Mouse (Mus musculus): ENCODE measurements around the gene Msrb3.

Msrb3 gene

GRCm38 (mm10) chr10:120861194-120861593 lies 37.7 kb downstream of the Msrb3 start:
- DNase-seq (ENCODE audit: low spot score), result no peak

- no peak for DNase-seq (ENCODE audit: low spot score)
Measured at GRCm38 (mm10) chr10:120857531-120858001, 41.3 kb downstream of the Msrb3 start.

- no peak for DNase-seq (ENCODE audit: low spot score)
Measured at GRCm38 (mm10) chr10:120854329-120854728, 44.6 kb downstream of the Msrb3 start.

GRCm38 (mm10) chr10:120853816-120854215 lies 45.1 kb downstream of the Msrb3 start:
- no peak for DNase-seq (ENCODE audit: low spot score)

DNA sequence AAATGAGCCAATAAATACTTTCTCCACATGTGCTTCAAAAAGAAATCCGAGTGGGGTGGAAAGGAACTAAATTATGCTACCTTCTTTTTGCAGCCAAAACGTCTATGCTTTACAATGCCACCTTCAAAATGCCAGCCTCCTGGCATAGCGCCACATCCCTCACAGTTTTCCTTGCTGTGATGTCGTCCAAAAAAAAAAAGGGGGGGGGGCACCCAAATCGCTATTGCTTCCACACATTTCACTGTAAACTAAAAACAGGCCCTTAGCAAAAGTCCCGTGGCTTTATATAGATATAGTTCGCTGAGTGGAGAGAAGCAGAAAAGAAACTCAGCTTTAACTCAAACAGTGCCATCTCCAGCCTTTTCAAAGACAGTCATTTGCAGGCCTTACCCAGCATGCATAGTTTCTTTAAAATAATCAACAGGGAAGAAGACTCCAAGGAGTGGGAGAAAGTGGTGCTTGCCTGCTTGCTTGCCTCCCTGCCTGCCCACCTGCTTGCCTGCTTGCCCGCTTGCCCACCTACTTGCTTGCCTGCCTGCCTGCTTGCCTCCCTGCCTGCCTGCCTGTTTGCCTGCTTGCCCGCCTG lies 47.6 kb downstream of the Msrb3 start:
- DNase-seq (ENCODE audit: low spot score), result no peak

- no peak for DNase-seq (ENCODE audit: low spot score)
Measured at GRCm38 (mm10) chr10:120850391-120851195, 48.3 kb downstream of the Msrb3 start.

DNA sequence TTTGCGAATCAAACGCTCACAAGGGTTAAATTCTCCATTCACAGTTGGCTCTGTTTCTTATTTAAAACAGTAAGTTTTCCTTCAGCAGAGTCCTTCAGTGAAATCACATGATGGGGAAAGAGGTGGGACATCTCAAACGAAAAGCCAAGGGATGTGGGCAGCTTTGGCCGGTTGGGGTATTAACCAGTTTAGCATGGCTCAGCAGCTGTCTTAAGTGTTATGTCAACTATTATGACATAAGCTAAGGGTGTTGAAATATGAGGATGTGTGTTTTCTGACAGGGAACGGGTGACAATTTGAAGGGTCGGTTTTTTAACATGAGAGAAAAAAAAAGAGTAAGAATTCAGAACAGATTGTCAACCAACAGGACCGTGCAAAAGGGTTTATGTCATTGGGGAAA lies 50.2 kb downstream of the Msrb3 start:
- no peak for DNase-seq (ENCODE audit: low spot score)

- DNase-seq (ENCODE audit: low spot score), result no peak
Measured at GRCm38 (mm10) chr10:120847785-120848184, 51.1 kb downstream of the Msrb3 start.

DNA sequence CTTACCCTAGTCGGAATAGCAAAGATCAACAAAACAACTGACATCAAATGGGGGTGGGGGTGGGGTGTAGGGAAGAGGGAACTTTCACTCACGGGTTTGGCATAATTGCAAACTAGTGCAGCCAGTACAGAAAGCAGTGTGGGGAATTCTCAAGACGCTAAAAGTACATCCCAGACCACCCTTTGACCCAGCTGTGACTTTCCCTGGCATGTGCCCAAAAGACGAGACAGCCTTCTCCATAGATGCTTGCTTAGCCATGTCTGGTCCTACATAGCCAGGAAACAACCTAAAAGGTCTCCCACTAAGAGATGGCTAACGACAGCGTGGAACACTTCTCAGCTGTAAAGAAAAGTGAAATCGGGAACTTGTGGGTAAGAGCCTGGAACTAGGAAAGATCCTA lies 58.9 kb downstream of the Msrb3 start:
- DNase-seq (ENCODE audit: low spot score), result no peak

DNA sequence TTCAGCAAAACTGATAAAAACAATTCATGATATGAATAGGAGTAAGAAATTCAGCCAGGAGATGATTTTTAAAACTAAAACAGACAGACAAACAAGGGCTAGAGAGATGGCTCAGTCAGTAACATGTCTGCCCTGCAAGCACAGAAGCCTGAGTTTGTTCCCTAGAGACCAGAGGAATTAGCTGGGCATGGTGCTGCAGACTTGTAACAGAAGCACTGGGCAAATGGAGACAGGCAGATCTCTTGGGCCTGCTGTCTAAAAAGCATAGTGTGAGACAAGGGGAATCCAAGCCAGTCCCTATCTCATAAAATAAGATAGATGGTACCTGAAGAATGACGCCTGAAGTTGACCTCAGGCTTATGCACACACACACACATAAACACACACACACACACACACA lies 64.4 kb downstream of the Msrb3 start:
- no peak for DNase-seq (ENCODE audit: low spot score)

- DNase-seq (ENCODE audit: low spot score), result no peak
Measured at GRCm38 (mm10) chr10:120833836-120834235, 65.1 kb downstream of the Msrb3 start.

- no peak for DNase-seq (ENCODE audit: low spot score)
Measured at GRCm38 (mm10) chr10:120827761-120828160, 71.1 kb downstream of the Msrb3 start.

DNA sequence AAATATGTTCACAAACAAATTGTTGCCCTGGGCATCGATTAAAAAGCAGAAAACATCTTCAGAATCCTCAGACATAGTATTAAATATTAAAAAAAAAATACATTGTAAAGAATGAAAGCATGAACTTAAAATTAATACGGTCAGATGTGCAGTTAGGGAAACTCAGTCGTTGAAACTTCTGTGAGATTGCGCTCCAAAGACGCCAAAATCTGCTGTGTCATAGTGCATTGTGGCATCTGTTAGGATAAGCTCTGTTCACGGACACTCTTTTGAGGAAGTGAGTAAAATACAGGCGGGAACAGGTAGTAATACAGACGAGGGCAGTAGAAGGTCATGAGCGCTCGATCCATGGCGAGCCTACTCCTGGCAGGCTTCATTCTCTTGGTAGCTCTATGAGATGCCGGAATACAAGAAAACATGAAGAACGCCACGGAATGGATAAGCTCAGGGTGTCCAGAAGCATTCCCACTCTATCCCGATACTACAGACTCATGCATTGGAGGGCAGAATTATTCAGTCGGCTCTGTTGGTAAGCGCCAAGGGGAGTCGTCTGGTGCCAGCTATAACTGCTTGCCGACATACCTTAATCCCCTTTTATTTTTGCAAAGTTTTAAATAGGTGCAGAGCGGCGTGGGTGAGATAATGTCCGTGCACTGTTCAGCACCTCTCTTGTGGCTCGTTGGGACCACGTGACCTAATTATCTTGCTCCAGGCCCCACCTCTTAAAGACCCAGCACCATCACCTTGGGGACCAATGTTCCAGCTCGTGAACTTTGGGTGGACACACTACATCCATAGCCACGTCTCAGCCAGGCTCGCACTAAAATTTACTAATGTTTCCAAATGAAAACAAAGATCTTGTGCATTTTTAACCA lies 71.9 kb downstream of the Msrb3 start:
- DNase-seq (ENCODE audit: low spot score), result no peak

- no peak for DNase-seq (ENCODE audit: low spot score)
Measured at GRCm38 (mm10) chr10:120826381-120826780, 72.5 kb downstream of the Msrb3 start.

GRCm38 (mm10) chr10:120825594-120825993 lies 73.3 kb downstream of the Msrb3 start:
- DNase-seq (ENCODE audit: low spot score), result no peak

DNA sequence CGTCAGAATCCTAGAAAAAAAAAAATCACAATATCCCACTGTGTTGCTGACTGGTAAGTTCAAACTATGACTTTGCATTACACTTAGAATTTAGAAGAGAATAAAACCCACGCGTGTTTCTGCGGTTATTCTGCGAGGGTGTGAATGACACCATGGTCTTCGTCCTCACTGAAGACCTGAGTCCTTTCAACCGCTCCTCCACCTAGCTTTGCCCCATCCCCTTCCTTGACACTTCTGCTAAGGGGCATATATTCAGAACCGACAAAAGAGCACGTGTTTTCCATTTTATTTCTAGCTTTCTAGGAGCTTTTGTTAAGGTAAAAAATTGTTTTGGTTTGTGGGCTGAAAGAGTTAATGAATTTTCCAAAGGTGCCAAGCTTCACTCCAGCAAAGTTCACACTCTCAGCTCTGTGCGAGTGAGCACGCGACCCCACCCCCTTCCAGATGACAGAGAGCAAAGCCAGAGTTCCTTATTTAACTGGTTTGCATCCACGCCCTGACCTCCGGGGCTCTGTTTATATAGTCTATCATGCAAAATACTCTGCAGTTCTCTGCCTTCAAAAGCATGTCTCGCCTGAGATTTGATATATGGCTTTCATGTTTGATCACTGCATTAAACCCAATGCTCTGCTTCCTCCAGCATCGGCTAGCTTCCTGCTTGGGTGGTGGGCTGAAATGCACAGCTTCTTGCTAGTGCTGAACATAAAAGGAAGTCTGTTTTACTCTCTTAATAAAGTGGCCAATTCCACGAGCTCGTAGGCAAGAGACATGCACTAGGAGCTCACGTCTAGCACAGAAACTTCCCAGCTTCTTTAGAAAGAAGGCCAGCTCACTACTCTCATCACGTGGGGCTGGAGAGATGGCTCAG lies 77.2 kb downstream of the Msrb3 start:
- DNase-seq (ENCODE audit: low spot score), result no peak

GRCm38 (mm10) chr10:120820781-120821300 lies 78.1 kb downstream of the Msrb3 start:
- no peak for DNase-seq (ENCODE audit: low spot score)

DNA sequence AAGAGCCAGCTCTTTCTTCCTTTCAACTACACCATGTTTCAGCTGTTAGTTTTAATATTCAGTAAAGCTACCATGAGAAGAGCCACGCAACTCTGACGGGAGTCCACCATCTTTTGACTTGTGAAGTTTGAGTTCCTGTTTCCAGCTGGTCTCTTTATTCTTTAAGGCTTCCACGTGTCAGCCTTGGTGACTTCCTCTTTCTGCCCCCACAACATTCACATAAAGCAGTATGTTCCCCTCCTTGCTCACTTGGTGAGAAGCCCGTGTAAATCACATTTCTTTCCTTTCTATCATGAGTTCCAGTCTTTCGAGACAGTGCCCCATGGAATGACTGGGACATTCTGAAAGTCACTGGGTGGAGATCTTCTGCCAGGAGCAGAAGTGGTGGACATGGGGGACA lies 83.6 kb downstream of the Msrb3 start:
- no peak for DNase-seq (ENCODE audit: low spot score)

DNA sequence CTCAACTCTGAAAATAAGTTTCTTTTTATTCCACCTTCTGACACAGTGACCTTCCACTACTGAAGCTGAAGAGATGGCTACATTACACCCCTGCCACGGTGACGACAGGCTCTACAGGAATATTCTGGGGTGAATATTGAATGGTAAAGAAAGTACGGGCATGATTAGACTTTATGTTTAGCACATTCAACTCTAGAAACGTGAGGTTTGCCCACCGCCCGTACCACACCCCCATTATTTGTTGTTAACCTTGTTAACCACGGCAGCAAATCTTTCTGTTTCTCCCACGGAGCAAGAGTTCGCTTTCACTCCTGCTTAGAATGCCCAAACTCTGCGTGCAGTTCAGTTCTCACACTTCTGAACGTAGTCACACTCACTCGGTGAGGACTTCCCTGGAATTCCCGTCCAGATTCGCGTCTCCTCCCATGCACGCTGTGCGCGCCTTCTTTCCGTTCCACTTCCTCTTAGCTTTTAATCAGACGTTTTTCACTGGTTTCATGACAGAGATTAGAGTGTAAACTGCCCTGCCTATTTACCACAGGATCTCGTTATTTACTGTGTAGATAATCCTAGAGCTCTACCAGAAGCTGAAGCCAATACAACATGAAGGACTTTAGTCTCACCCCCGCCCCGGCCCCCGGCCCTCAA lies 87.0 kb downstream of the Msrb3 start:
- no peak for DNase-seq (ENCODE audit: low spot score)

DNA sequence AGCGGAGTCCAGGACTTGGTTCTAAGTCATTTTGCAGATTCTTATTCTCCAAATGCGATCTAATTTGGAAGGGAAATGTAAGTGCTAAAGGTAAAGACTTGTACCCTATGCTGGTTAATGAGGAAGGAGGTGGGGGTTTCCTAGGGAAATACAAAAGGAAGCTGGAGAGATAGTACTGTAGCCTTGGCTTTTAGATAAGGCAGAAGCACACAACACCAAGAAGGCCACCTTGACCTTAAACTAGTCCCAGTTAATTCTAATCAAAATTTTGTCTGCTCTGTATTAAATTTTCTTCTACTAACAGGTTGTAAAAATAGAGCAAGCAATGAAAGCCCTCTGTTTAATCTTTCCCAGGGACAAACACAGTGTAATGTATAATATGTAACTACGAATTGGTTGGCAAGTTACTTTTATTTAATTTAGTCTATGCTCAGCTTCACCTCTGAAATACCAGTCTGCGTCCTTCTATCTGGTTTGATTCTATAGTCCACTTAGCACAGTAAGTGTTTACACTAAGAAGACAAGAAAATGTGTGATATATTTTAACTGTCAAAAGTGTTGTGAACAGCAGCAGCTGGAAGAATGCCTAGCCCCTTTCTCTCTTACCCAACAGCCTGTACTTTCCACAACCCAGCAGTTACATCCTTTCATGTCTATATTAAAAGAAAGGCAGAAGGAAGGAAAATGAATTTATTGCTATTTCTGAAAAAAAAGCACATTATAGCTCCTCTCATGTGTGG lies 87.9 kb downstream of the Msrb3 start:
- DNase-seq (ENCODE audit: low spot score), result no peak
